Mouse (Mus musculus): ENCODE measurements around the gene Capn1. TPM values are rescaled to one million over a fixed set of nuclear protein-coding genes. Genes with fewer than 3 reads are reported as not detected.

Gene Capn1
- polyA plus RNA-seq, 1 experiment, result 2.5 TPM

DNA sequence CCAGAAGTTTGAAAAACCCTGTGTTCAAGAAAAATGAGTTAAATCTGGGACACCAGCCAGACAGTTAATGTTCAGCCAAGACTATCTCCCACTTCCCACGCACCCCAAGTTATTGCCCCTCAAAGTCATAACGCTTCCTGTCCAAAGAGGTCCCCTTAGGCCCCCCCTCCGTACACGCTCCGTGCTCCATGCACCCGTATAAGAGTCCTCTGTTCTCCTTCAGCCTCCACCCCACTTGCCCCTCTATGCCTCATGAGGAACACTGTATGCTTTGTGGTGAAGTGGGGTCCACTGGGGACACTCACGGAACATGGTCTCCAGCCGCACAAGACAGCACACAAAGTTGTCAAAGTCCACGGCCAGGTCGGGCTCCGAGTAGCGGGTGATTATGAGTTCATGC lies 25.7 kb downstream of the Capn1 start:
- no peak overlapping the region for H3K27ac ChIP-seq (ENCODE audit: control insufficient read depth, insufficient read depth, low read depth, low read length)
- no peak for TF ChIP-seq CTCF (IDR thresholded peaks at IDR 0.05; ENCODE audit: control insufficient read depth, insufficient read depth, insufficient replicate concordance, low read depth, low read length)
- TF ChIP-seq POLR2A (IDR thresholded peaks at IDR 0.05; ENCODE audit: control insufficient read depth, low read depth, low read length), result no peak
- H3K4me3 ChIP-seq (ENCODE audit: control insufficient read depth, low read depth, low read length), result no peak overlapping the region
- no peaks in the 10 kb centered on the region for H3K27me3 ChIP-seq (ENCODE audit: control insufficient read depth, insufficient read depth, low read length)
- H3K4me1 ChIP-seq (ENCODE audit: control insufficient read depth, insufficient read depth, low read length), result peaks cover 10% of the 10 kb centered on the region
- H3K36me3 ChIP-seq (ENCODE audit: control insufficient read depth, insufficient read depth, low read length), result no peaks in the 10 kb centered on the region

DNA sequence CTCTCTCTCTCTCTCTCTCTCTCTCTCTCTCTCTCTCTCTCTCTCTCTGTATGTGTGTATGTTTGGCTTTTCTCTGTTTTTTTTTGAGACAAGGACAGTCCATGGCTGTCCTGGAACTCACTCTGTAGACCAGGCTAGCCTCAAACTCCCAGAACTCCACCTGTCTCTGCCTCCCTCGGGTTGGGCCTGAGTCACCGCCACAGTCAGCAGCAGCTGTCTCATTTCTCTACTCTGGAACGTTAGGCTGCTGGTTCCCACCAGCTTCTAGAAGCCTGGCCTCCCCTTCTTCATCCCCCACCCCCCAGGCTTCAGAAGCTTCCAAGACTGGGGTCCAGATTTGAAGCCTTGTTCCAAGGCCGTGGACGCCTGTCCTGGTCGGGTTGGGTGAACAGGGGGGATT lies 26.1 kb downstream of the Capn1 start:
- no peaks in the 10 kb centered on the region for H3K36me3 ChIP-seq (ENCODE audit: control insufficient read depth, insufficient read depth, low read length)
- no peak overlapping the region for H3K4me3 ChIP-seq (ENCODE audit: control insufficient read depth, low read depth, low read length)
- TF ChIP-seq CTCF (IDR thresholded peaks at IDR 0.05; ENCODE audit: control insufficient read depth, insufficient read depth, insufficient replicate concordance, low read depth, low read length) (no peak), POLR2A (IDR thresholded peaks at IDR 0.05; ENCODE audit: control insufficient read depth, low read depth, low read length) (no peak)
- no peaks in the 10 kb centered on the region for H3K27me3 ChIP-seq (ENCODE audit: control insufficient read depth, insufficient read depth, low read length)
- H3K27ac ChIP-seq (ENCODE audit: control insufficient read depth, insufficient read depth, low read depth, low read length), result no peak overlapping the region
- peaks cover 10% of the 10 kb centered on the region for H3K4me1 ChIP-seq (ENCODE audit: control insufficient read depth, insufficient read depth, low read length)

DNA sequence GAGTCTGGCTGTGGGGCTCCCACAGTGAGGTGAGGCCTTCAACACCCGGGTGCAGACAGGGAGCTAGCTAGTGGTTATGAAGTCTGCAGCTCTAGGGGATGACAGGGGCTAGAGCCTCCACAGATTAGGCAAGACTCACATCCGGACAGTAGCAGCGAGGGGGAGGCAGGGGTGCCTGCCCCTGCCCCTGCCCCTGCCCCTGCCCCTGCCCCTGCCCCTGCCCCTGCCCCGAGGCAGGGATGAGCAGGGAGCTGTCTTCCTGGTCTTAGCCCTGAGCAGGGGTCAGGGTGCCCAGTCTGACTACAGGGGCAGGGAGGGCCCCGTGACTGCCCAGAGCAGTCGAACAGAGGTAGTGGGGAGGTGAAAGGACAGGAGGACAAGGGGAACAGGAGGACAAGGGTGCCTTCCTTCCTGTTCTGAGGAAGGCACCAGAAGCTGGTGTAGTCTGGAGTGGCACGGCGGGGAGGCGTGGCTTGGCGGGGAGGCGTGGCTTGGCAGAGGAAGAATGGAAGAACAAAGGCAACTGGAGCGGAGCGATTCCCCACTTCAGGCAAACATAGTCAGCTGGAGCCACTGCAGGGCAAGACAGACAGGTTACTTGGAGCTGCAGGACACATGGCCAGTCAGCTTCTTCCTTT lies 26.8 kb downstream of the Capn1 start:
- no peak overlapping the region for H3K27ac ChIP-seq (ENCODE audit: control insufficient read depth, insufficient read depth, low read depth, low read length)
- peaks cover 10% of the 10 kb centered on the region for H3K4me1 ChIP-seq (ENCODE audit: control insufficient read depth, insufficient read depth, low read length)
- H3K4me3 ChIP-seq (ENCODE audit: control insufficient read depth, low read depth, low read length), result no peak overlapping the region

DNA sequence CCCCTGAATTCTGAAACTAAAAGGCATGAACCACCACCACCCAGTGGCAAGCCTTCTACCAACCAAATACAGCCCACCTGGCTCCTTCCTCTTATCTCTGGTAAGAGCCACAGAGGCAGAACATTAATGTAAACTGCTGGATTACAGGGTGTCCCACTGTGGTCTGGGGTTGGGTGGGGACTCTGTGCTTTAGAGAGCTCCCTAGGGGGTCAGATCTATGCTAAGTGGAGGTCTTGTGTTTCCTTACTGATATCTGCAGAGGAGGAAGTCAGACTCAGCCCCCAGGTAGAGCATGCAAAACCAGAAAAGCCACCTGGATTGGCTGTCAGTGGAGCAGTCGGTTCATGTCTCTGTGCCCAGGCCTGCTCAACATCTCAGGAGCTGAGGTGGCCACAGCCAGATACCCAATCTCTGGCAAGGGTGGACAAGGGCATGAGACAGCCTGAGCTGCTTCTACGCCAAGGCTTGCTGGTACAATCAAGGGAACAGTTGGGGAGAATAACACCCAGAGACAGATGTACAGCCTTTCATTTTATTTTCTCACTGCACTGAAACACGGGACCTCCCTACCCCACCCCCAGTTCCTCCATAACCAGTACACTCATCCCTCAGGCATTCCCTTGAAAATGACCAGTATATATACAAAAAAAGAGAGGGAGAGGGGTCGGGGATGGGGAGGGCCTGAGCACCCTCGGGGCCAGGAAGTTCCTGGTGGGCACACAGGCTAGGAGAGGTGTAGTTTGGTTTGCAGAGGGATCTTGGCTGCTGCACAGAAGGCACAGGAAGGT lies 27.5 kb downstream of the Capn1 start:
- Histone ChIP-seq H3K27ac (ENCODE audit: control insufficient read depth, insufficient read depth, low read depth, low read length) (no peak overlapping the region), H3K4me3 (ENCODE audit: control insufficient read depth, low read depth, low read length) (no peak overlapping the region)
- TF ChIP-seq POLR2A (IDR thresholded peaks at IDR 0.05; ENCODE audit: control insufficient read depth, low read depth, low read length) (no peak), CTCF (IDR thresholded peaks at IDR 0.05; ENCODE audit: control insufficient read depth, insufficient read depth, insufficient replicate concordance, low read depth, low read length) (no peak)

More for the DNA sequence above, 26.8 kb downstream of the Capn1 start:
- Histone ChIP-seq H3K36me3 (ENCODE audit: control insufficient read depth, insufficient read depth, low read length) (no peaks in the 10 kb centered on the region), H3K27me3 (ENCODE audit: control insufficient read depth, insufficient read depth, low read length) (no peaks in the 10 kb centered on the region)
- TF ChIP-seq POLR2A (IDR thresholded peaks at IDR 0.05; ENCODE audit: control insufficient read depth, low read depth, low read length) (no peak), CTCF (IDR thresholded peaks at IDR 0.05; ENCODE audit: control insufficient read depth, insufficient read depth, insufficient replicate concordance, low read depth, low read length) (no peak)

DNA sequence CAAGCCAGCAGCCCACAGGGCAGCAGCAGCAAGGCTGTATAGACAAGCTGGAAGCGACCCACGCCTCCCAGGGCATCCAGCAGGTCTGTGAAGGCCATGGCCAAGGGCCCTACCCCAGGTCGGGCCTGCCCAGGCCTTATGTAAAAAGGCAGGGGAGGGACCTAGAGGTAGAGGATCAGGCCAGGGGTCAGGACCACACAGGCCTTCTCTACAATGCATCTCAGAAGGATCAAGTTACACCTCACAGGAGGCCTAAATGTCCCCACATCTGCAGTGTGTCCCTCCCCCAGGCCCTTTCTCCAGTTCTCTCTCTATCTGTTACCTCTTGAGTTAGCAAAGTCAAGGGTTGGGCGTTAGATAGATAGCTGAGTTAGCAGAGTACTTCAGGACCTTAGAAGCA lies 29.7 kb downstream of the Capn1 start, which contains the start of gene Slc22a20:
Gene Slc22a20, minus strand, starts transcription at position 101 of the 400 bp plus-strand sequence.
- TF ChIP-seq POLR2A (IDR thresholded peaks at IDR 0.05; ENCODE audit: control insufficient read depth, low read depth, low read length), result no peak
- Histone ChIP-seq H3K27ac (ENCODE audit: control insufficient read depth, insufficient read depth, low read depth, low read length) (no peak within 1 kb of the TSS), H3K27me3 (ENCODE audit: control insufficient read depth, insufficient read depth, low read length) (no peaks in the 10 kb centered on the region)

More for the DNA sequence above, 27.5 kb downstream of the Capn1 start:
- Histone ChIP-seq H3K27me3 (ENCODE audit: control insufficient read depth, insufficient read depth, low read length) (no peaks in the 10 kb centered on the region), H3K4me1 (ENCODE audit: control insufficient read depth, insufficient read depth, low read length) (peaks cover 10% of the 10 kb centered on the region), H3K36me3 (ENCODE audit: control insufficient read depth, insufficient read depth, low read length) (no peaks in the 10 kb centered on the region)

DNA sequence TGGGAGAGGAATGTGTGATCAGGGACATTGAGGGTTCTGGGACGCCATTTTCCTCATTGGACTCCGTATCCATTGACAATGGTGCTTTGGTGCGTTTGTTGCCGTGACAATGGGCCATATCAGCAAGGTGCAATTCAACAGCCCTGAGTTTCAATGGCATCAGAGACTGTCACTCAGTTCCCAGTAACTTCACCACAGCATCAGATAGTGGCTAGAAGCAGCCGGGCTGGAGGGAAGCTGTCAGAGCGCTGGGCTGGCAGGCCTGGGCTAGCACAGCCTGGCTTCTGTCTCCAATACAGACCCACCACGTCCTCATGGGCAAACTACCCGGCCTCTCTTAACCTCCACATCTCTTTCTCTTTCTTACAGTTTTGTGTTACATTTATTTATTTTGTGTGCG lies 35.2 kb downstream of the Capn1 start:
- H3K27me3 ChIP-seq (ENCODE audit: control insufficient read depth, insufficient read depth, low read length), result no peaks in the 10 kb centered on the region
- H3K36me3 ChIP-seq (ENCODE audit: control insufficient read depth, insufficient read depth, low read length), result no peaks in the 10 kb centered on the region
- H3K4me1 ChIP-seq (ENCODE audit: control insufficient read depth, insufficient read depth, low read length), result no peaks in the 10 kb centered on the region
- TF ChIP-seq CTCF (IDR thresholded peaks at IDR 0.05; ENCODE audit: control insufficient read depth, insufficient read depth, insufficient replicate concordance, low read depth, low read length), result no peak
- TF ChIP-seq POLR2A (IDR thresholded peaks at IDR 0.05; ENCODE audit: control insufficient read depth, low read depth, low read length), result no peak
- no peak overlapping the region for H3K27ac ChIP-seq (ENCODE audit: control insufficient read depth, insufficient read depth, low read depth, low read length)
- H3K4me3 ChIP-seq (ENCODE audit: control insufficient read depth, low read depth, low read length), result no peak overlapping the region

More for the DNA sequence above, 29.7 kb downstream of the Capn1 start, which contains the start of gene Slc22a20:
- no peak within 1 kb of the TSS for H3K4me3 ChIP-seq (ENCODE audit: control insufficient read depth, low read depth, low read length)
- peaks cover 10% of the 10 kb centered on the region for H3K4me1 ChIP-seq (ENCODE audit: control insufficient read depth, insufficient read depth, low read length)
- H3K36me3 ChIP-seq (ENCODE audit: control insufficient read depth, insufficient read depth, low read length), result no peaks in the 10 kb centered on the region

DNA sequence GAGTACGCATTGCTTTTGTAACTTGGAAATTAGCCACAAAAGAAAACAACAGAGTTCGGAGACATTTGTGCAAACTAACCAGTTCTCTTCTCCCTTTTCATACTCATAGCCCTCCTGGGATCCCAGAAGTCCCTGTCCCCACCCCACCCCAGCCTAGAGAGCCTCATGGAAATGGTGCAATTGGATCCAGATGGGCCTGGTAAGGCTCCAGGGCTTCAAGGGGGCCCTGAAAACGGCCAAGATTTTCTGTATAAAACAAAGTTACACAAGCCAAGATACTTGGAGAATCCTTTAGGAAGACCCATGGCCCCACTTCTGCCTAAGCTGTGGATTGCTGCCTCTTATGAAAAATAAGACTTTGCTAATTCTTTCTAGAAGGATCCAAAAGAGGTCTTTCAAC lies 38.0 kb downstream of the Capn1 start:
- Histone ChIP-seq H3K4me1 (ENCODE audit: control insufficient read depth, insufficient read depth, low read length) (no peaks in the 10 kb centered on the region), H3K27ac (ENCODE audit: control insufficient read depth, insufficient read depth, low read depth, low read length) (no peak overlapping the region), H3K36me3 (ENCODE audit: control insufficient read depth, insufficient read depth, low read length) (no peaks in the 10 kb centered on the region), H3K27me3 (ENCODE audit: control insufficient read depth, insufficient read depth, low read length) (no peaks in the 10 kb centered on the region), H3K4me3 (ENCODE audit: control insufficient read depth, low read depth, low read length) (no peak overlapping the region)
- no peak for TF ChIP-seq CTCF (IDR thresholded peaks at IDR 0.05; ENCODE audit: control insufficient read depth, insufficient read depth, insufficient replicate concordance, low read depth, low read length)
- TF ChIP-seq POLR2A (IDR thresholded peaks at IDR 0.05; ENCODE audit: control insufficient read depth, low read depth, low read length), result no peak

Data from testis, adult 2 months (tissue).